Mouse (Mus musculus) CH12.LX (cell line): ENCODE measurements around the gene Gpr34.

ENCODE experiments used
- BHLHE40 ChIP-seq: IDR thresholded peaks from 2 replicates; pipeline ENCODE4 v1.6.1; 2011; ENCODE audit warnings: mild to moderate bottlenecking, low read depth, low read length, improper control_type of control experiment
- CHD2 ChIP-seq: IDR thresholded peaks from 2 replicates; pipeline ENCODE4 v1.6.1; 2011; ENCODE audit warnings: low read length, improper control_type of control experiment
- CTCF ChIP-seq, 2 experiments: IDR thresholded peaks in 1 of 2; conservative IDR thresholded peaks in 1 of 2; 2 replicates each; pipeline ENCODE4 v1.5.1; 2011 to 2012; ENCODE audit warnings: low read depth in 2 of 2, low read length in 2 of 2, improper control_type of control experiment in 1 of 2, inconsistent platforms in 1 of 2, mild to moderate bottlenecking in 1 of 2, moderate library complexity in 1 of 2
- EP300 ChIP-seq: IDR thresholded peaks from 2 replicates; pipeline ENCODE4 v1.6.1; 2011; ENCODE audit warnings: low read length, improper control_type of control experiment
- HCFC1 ChIP-seq: IDR thresholded peaks from 2 replicates; pipeline ENCODE4 v1.6.1; 2012; ENCODE audit warnings: low read depth, mild to moderate bottlenecking, inconsistent platforms, low read length, improper control_type of control experiment
- JUN ChIP-seq: IDR thresholded peaks from 2 replicates; pipeline ENCODE4 v1.6.1; 2011; ENCODE audit warnings: low read depth, mild to moderate bottlenecking, low read length, improper control_type of control experiment, moderate library complexity; ENCODE audit not compliant: insufficient read depth
- MAX ChIP-seq: IDR thresholded peaks from 2 replicates; pipeline ENCODE4 v1.6.1; 2011; ENCODE audit warnings: low read length, improper control_type of control experiment
- MEF2A ChIP-seq: IDR thresholded peaks from 2 replicates; pipeline ENCODE4 v1.6.1; 2014; ENCODE audit warnings: low read depth, mild to moderate bottlenecking, inconsistent platforms, low read length, improper control_type of control experiment, borderline replicate concordance
- NELFE ChIP-seq: IDR thresholded peaks from 2 replicates; pipeline ENCODE4 v1.6.1; 2011; ENCODE audit warnings: low read depth, low read length, improper control_type of control experiment
- POLR2A ChIP-seq: IDR thresholded peaks from 2 replicates; pipeline ENCODE4 v1.6.1; 2011; ENCODE audit warnings: low read depth, mild to moderate bottlenecking, improper control_type of control experiment, low read length
- RAD21 ChIP-seq: IDR thresholded peaks from 2 replicates; pipeline ENCODE4 v1.6.1; 2011; ENCODE audit warnings: low read depth, mild to moderate bottlenecking, low read length, improper control_type of control experiment, moderate library complexity
- UBTF ChIP-seq: IDR thresholded peaks from 2 replicates; pipeline ENCODE4 v1.6.1; 2012; ENCODE audit warnings: low read depth, mild to moderate bottlenecking, inconsistent platforms, low read length, improper control_type of control experiment, moderate library complexity
- USF1 ChIP-seq: IDR thresholded peaks from 2 replicates; pipeline ENCODE4 v1.6.1; 2014; ENCODE audit warnings: low read depth, mild to moderate bottlenecking, inconsistent platforms, low read length, improper control_type of control experiment
- ZNF384 ChIP-seq: IDR thresholded peaks from 2 replicates; pipeline ENCODE4 v1.6.1; 2012; ENCODE audit warnings: low read depth, low read length, improper control_type of control experiment, inconsistent platforms

GRCm38 (mm10) chrX:13606741-13607140 lies 25.1 kb upstream of the Gpr34 start:
- no peak for TF ChIP-seq POLR2A
- TF ChIP-seq RAD21: no peak
- TF ChIP-seq EP300: no peak
- no peak for TF ChIP-seq USF1
- TF ChIP-seq NELFE: no peak
- TF ChIP-seq ZNF384: no peak
- no peak for TF ChIP-seq MEF2A
- no peak for TF ChIP-seq JUN
- TF ChIP-seq UBTF: no peak
- TF ChIP-seq MAX: no peak
- TF ChIP-seq CHD2: no peak
- TF ChIP-seq HCFC1: no peak
- no peak for TF ChIP-seq CTCF (conservative IDR thresholded peaks at IDR 0.05 in 1 of 2, IDR thresholded peaks at IDR 0.05 in 1 of 2; ENCODE audit: low read depth in 2 of 2, low read length in 2 of 2)
- TF ChIP-seq BHLHE40: no peak
